Mouse (Mus musculus) liver, embryonic 15.5 days (tissue): Measurements from ENCODE around the gene Cldn1. TPM values are rescaled to one million over a fixed set of nuclear protein-coding genes. Genes with fewer than 3 reads are reported as not detected.

Experiments
- ATAC-seq: fragments of 200-750 bp; cut with Nextera tagmentation; 2 replicates; pipeline ENCODE4 v1.8.0; 2017; ENCODE audit warnings: moderate number of reproducible peaks, mild to moderate bottlenecking, moderate library complexity; ENCODE audit not compliant: insufficient read depth
- H3K27ac ChIP-seq: fragments of 300-500 bp; sonication (generic); replicated peaks from 2 replicates; pipeline ENCODE4 v1.5.1; 2015; ENCODE audit warnings: mild to moderate bottlenecking, inconsistent platforms
- H3K27me3 ChIP-seq: fragments of 300-500 bp; sonication (generic); 2 replicates; pipeline ENCODE4 v1.6.1; 2015; ENCODE audit warnings: mild to moderate bottlenecking, inconsistent platforms
- H3K36me3 ChIP-seq: fragments of 300-500 bp; sonication (generic); replicated peaks from 2 replicates; pipeline ENCODE4 v1.6.1; 2015; ENCODE audit warnings: moderate library complexity, mild to moderate bottlenecking, inconsistent platforms
- H3K4me1 ChIP-seq: fragments of 300-500 bp; sonication (generic); replicated peaks from 2 replicates; pipeline ENCODE4 v1.6.1; 2015; ENCODE audit warnings: inconsistent platforms
- H3K4me2 ChIP-seq: fragments of 300-500 bp; sonication (generic); 2 replicates; pipeline ENCODE4 v1.6.1; 2015; ENCODE audit warnings: moderate library complexity, mild to moderate bottlenecking, inconsistent platforms
- H3K4me3 ChIP-seq: fragments of 300-500 bp; sonication (generic); replicated peaks from 2 replicates; pipeline ENCODE4 v1.5.1; 2015; ENCODE audit warnings: mild to moderate bottlenecking, inconsistent platforms
- H3K9ac ChIP-seq: fragments of 300-500 bp; sonication (generic); 2 replicates; pipeline ENCODE4 v1.6.1; 2015; ENCODE audit warnings: moderate library complexity, mild to moderate bottlenecking, inconsistent platforms
- H3K9me3 ChIP-seq: fragments of 300-500 bp; sonication (generic); replicated peaks from 2 replicates; pipeline ENCODE4 v1.6.1; 2016; ENCODE audit warnings: inconsistent platforms
- WGBS: fragments of 180-500 bp; shearing (Covaris S2); methylation state at CpG from one replicate; pipeline ENCODE4 v1.1.7; 2015; ENCODE audit warnings: mixed read lengths; ENCODE audit not compliant: insufficient replicate concordance; 5-methylcytosine and 5-hydroxymethylcytosine counted together
- polyA plus RNA-seq: library from polyadenylated mRNA; unstranded; fragments of >200 nt; fragmentation: Nextera tagmentation; extraction: Ambion mirVana; gene quantifications from 2 replicates; pipeline ENCODE4 v1.2.1, GENCODE M21; 2015

The Cldn1 gene
- 67.2 and 83.3 TPM in 2 replicates for polyA plus RNA-seq

DNA sequence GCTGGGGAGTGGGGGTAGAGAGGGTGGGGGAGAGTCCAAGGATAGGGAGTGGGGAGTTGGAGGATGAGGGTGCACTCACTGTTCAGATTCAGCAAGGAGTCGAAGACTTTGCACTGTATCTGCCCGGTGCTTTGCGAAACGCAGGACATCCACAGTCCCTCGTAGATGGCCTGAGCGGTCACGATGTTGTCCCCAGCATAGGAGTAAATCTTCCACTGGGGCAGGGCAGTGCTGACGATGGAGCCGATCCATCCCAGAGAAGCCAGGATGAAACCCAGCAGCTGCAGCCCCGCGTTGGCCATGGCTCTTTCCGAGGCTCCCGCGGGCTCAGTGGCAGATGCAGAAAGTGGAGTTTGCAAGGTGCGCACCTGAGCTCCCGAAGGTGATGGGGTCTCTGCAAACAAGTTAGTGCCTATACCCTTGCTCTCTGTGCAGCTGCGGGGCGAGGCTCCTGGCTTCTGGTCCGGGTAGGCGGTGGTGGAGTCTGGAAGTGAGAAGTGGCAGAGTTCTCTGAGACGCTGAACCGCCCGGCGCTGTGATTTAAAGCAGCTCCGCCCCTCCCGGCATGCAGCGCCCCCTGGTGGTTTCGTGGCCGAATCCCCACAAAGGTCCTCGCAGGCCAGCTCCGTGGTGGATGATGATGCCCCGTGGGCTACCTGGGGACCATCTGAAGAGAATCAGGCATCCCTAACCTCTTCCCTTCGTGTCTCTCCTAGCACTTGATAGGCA is at the start of gene Cldn1:
TSS of gene Cldn1 (minus strand) at position 517 of the 729 bp plus-strand sequence.
- H3K4me2 ChIP-seq, result peak within 1 kb of the TSS; percentile 46
- H3K27ac ChIP-seq, result 0 out of 2 replicates have a peak within 1 kb of the TSS, but pooled peaks have one; percentile 22
- no peaks in the 10 kb centered on the region for H3K36me3 ChIP-seq

DNA sequence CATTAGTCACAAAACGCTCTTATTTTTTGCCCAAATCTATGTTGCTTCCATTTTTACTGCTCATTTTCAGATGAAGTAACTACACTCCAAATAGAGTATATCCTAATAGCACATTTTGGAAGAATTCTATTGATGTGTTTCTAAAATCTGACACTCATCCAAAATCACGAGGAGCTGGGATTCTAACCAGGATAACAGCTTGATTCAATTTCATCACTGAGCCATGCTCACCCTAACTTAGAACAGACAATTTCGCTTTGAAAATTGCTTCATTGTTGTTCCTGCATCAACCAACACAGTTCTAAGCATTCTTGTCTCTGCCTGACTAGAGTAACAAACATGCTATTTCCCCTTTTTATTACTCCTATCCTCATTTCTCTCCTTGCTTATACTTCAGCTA is 47.0 kb upstream of the Cldn1 start:
- no peak for ATAC-seq
- no peak overlapping the region for H3K4me2 ChIP-seq
- 51% methylated on average over 3 of the region's 3 CpGs for WGBS
- H3K27ac ChIP-seq, result no peak overlapping the region
- no peaks in the 10 kb centered on the region for H3K27me3 ChIP-seq
- H3K36me3 ChIP-seq, result no peaks in the 10 kb centered on the region
- H3K4me3 ChIP-seq, result no peak overlapping the region
- H3K9me3 ChIP-seq, result no peaks in the 10 kb centered on the region
- no peaks in the 10 kb centered on the region for H3K4me1 ChIP-seq
- H3K9ac ChIP-seq, result no peak overlapping the region

More for the DNA sequence above, at the start of gene Cldn1:
- 5% methylated on average over 33 of the region's 33 CpGs for WGBS
- no peaks in the 10 kb centered on the region for H3K27me3 ChIP-seq
- ATAC-seq, result peak; percentile 40
- no peaks in the 10 kb centered on the region for H3K4me1 ChIP-seq
- no peaks in the 10 kb centered on the region for H3K9me3 ChIP-seq
- peak within 1 kb of the TSS; percentile 56 for H3K4me3 ChIP-seq
- peak within 1 kb of the TSS; percentile 31 for H3K9ac ChIP-seq

DNA sequence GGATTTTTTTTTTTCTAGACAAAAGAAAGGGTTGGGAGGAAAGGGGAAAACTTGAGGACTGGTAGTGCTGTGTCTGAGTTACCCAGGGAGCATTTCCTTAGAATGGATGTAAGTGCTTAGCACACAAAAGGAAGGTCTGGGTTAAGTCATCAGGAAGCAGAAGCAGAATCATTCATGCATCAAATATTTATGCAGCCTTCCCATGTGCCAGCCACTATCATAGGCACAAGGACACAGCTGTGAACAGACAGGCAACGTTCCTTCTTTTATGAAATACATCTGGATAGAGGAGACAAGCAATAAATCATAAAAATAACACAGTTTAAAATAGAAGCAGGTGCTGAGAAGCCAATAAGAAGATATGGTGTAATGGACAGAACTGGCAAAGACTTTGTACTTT is 32.4 kb upstream of the Cldn1 start:
- Histone ChIP-seq H3K36me3 (no peaks in the 10 kb centered on the region), H3K9ac (no peak overlapping the region), H3K4me3 (no peak overlapping the region), H3K27ac (no peak overlapping the region), H3K9me3 (no peaks in the 10 kb centered on the region), H3K27me3 (no peaks in the 10 kb centered on the region), H3K4me2 (no peak overlapping the region), H3K4me1 (no peaks in the 10 kb centered on the region)
- WGBS, result 30% methylated on average over 1 of the region's 1 CpGs
- ATAC-seq, result no peak

DNA sequence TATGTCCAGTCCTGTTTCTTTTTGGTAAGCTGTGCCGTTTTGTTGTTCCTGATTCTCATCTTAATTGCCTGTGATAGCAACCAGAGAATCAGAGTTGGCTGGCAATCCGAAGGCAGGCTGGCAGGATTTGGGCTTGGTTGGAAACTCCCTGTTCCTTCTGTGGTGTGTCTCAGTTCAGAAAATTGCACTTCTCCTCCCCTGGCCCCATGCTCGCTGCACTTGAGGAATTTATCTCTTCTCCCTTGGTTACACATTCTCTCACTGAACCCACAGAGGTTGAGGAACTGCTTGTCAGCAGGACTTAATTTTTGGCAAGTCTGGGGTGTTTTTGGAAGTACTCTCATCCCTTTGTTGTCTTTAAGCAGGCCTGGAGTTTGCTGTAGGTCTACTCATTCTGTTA is 29.3 kb upstream of the Cldn1 start:
- 37% methylated on average over 3 of the region's 3 CpGs for WGBS
- no peak overlapping the region for H3K27ac ChIP-seq
- ATAC-seq, result no peak
- H3K27me3 ChIP-seq, result no peaks in the 10 kb centered on the region
- H3K9me3 ChIP-seq, result no peaks in the 10 kb centered on the region
- H3K4me1 ChIP-seq, result no peaks in the 10 kb centered on the region
- H3K9ac ChIP-seq, result no peak overlapping the region
- H3K4me3 ChIP-seq, result no peak overlapping the region
- H3K4me2 ChIP-seq, result no peak overlapping the region
- no peaks in the 10 kb centered on the region for H3K36me3 ChIP-seq

DNA sequence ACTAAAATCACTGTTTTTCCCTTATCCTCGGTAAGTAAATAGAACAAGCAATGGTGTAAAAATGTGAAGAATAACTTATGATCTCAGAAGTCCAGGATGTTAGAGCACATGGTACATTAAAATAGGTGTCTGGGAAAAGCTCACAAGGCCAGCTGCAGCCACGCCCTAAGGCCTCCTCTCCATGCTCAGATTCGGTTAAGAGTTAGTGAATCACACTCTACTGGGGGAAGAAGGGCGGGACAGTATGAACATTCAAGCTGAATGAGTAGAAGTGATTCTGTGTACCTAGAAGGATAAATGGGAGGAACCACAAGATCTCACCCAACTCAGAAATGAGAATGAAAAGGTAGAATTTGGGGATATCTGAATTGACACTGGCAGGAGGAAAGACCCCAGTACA is 28.9 kb upstream of the Cldn1 start:
- no peak overlapping the region for H3K4me2 ChIP-seq
- 51% methylated on average over 4 of the region's 4 CpGs for whole genome bisulfite sequencing
- no peak overlapping the region for H3K9ac ChIP-seq
- H3K36me3 ChIP-seq, result no peaks in the 10 kb centered on the region
- H3K27me3 ChIP-seq, result no peaks in the 10 kb centered on the region
- H3K4me3 ChIP-seq, result no peak overlapping the region
- H3K27ac ChIP-seq, result no peak overlapping the region
- H3K4me1 ChIP-seq, result no peaks in the 10 kb centered on the region
- no peaks in the 10 kb centered on the region for H3K9me3 ChIP-seq
- ATAC-seq, result no peak

DNA sequence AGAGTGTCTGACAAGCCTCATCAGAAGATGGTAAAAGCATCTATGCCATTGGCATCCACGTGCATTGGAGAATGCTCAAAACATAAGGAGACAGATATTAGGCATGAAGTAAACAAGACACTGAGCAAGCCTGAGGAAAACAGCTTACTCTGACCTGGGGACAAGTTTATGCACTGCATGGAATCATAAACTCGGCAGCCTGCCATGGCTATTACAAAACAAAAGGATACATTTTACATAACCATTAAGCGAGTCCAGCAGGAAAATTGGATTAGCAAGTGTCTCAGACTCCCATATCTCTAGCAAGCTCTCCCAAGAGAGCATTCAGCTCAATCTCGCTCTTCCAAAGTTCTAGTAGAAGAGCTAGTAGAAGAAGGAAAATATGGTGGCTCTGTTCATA is 19.3 kb upstream of the Cldn1 start:
- H3K9ac ChIP-seq, result no peak overlapping the region
- no peaks in the 10 kb centered on the region for H3K36me3 ChIP-seq
- no peak overlapping the region for H3K27ac ChIP-seq
- no peaks in the 10 kb centered on the region for H3K27me3 ChIP-seq
- no peak overlapping the region for H3K4me2 ChIP-seq
- H3K9me3 ChIP-seq, result no peaks in the 10 kb centered on the region
- no peak for ATAC-seq
- no peak overlapping the region for H3K4me3 ChIP-seq
- no peaks in the 10 kb centered on the region for H3K4me1 ChIP-seq
- WGBS, result 53% methylated on average over 4 of the region's 4 CpGs

DNA sequence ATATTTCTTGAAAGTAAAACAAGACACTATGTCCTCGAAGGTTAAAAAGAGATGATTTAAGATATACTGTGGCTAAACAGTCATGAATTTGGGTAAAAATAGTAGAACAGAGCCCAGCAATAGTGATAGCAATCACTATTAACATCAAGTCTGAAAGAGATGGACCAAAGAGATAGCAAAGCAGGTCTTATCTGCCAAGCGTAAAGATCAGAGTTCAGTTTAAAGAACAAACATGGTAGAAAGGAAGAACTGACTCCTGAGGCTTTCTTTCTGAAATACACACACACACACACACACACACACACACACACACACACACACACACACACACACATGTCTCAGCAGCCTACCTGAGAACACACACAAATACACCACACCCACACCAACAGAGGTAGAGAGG is 14.5 kb upstream of the Cldn1 start:
- Histone ChIP-seq H3K36me3 (no peaks in the 10 kb centered on the region), H3K4me1 (no peaks in the 10 kb centered on the region; the same call in 1 of the 2 replicates), H3K27ac (no peak overlapping the region), H3K4me2 (no peak overlapping the region), H3K4me3 (no peak overlapping the region), H3K9ac (no peak overlapping the region), H3K27me3 (no peaks in the 10 kb centered on the region), H3K9me3 (no peaks in the 10 kb centered on the region)
- no peak for ATAC-seq
- WGBS, result 50% methylated on average over 2 of the region's 2 CpGs

DNA sequence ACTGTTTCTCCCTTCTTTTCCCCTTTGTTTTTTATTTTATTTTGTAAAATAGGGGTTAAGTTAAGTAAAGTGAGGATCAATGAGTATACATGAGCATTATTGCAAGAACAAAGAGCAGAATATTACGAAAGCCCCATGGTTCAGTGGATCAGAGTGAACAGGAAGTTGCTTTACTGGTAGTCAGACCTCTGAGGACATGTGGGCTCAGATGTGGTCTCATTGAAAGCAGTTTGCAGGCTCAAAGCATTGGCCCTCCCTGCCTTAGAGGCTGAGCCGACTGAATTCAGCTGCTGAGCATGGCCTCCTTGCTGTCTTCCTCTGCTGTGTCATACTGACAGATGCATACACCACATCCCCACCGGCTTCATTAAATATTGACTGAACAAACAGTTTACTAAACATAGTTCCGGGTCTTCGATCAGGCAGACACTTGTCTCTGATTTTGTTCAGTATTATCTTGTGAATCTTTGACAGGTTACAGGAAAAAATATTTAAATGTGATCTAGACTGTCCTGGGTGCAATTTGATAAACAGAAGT is 12.5 kb upstream of the Cldn1 start:
- H3K4me2 ChIP-seq, result no peak overlapping the region
- no peaks in the 10 kb centered on the region for H3K27me3 ChIP-seq
- H3K36me3 ChIP-seq, result no peaks in the 10 kb centered on the region
- peak overlapping the region; percentile 51; the same call in 1 of the 2 replicates for H3K27ac ChIP-seq
- H3K4me3 ChIP-seq, result no peak overlapping the region
- no peak overlapping the region for H3K9ac ChIP-seq
- no peaks in the 10 kb centered on the region for H3K9me3 ChIP-seq
- ATAC-seq, result peak; percentile 47; the same call in 1 of the 2 replicates
- no peaks in the 10 kb centered on the region; the same call in 1 of the 2 replicates for H3K4me1 ChIP-seq
- WGBS, result 37% methylated on average over 5 of the region's 5 CpGs

DNA sequence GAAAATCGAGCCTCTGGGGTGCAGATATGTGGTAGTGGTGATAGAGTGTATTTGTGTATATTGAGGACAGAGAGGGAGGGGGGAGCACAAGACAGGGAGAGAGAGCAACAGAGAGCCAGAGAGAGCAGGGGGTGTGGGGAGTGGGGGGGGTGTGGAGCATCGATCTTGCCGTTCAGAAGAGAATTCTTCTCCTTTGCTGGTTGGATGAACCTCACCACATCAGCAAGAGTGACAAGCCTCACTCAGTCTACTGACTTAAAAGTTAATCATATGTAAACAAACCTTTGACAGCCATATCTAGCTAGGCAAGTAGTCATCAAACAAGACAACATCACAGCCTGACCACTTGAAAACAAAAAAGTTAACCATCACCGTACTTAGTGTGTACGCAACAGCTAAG is 5.5 kb upstream of the Cldn1 start:
- Histone ChIP-seq H3K9me3 (no peaks in the 10 kb centered on the region), H3K27me3 (no peaks in the 10 kb centered on the region), H3K4me3 (no peak overlapping the region), H3K4me2 (no peak overlapping the region), H3K9ac (no peak overlapping the region), H3K4me1 (0 out of 2 replicates have a peak, but pooled peaks cover 2% of the 10 kb centered on the region), H3K27ac (no peak overlapping the region), H3K36me3 (no peaks in the 10 kb centered on the region)
- peak; percentile 87 for ATAC-seq
- WGBS, result 60% methylated on average over 5 of the region's 5 CpGs

DNA sequence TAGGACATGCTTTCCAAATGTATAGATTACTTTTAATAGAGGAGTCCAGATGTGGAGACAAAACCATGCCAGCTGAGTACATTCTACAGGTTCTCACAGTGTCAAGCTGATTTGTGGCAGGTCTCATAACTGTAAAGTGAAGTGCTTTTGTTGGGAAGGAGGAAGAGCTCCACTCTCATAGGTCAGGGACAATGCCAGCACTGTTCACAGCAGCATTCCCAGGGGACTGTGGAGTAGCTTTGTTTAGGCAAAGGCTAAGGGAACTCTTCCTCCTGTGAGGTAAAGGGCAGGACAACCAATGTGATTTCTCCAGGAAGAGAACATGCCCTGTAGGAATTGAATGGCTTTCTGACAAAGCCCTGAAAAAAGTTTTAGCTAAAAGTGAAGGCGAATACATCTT is 1.5 kb downstream of the Cldn1 start:
- Histone ChIP-seq H3K4me2 (peak overlapping the region; percentile 36), H3K36me3 (no peaks in the 10 kb centered on the region), H3K4me3 (peak overlapping the region; percentile 56), H3K9me3 (no peaks in the 10 kb centered on the region), H3K9ac (0 out of 2 replicates have a peak overlapping the region, but pooled peaks have one; percentile 31), H3K4me1 (no peaks in the 10 kb centered on the region), H3K27me3 (no peaks in the 10 kb centered on the region), H3K27ac (peak overlapping the region; percentile 41; the same call in 1 of the 2 replicates)
- 73% methylated on average over 1 of the region's 1 CpGs for WGBS
- ATAC-seq, result no peak

DNA sequence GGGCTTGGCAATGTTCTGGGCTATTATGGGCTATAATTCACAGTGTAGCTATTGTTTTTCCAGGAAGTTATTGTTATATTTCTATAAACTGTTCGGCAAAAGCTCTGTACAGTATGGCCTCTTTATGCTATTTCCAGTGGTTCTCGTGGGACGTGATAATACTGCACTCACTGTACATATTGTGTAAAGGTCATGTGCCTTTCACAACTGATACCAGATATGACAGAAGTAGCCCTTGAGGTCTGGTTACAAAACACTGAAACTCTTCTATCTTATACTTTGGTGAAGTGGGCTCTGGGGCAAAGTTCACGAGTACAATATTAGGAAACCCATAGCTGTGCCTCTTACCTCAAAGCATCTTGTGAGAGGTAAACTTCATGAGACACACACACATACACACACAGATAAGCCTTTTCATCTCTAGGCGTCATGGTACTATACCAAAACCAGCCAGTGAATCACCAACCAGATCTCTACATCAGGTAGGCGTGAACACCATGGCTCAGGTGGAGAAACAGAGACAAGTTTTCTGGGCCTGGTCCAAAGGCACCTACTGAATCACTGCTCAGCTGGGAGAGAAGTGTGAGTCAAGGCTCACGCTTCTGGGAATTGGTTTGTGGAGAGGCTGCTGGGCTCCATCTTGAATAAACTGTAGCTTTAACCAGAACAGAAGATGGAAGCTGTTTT is 2.5 kb downstream of the Cldn1 start:
- peak; percentile 41 for ATAC-seq
- peak overlapping the region; percentile 43 for H3K4me2 ChIP-seq
- WGBS, result 51% methylated on average over 7 of the region's 7 CpGs

More for the DNA sequence above, 2.5 kb downstream of the Cldn1 start:
- Histone ChIP-seq H3K4me3 (peak overlapping the region; percentile 9), H3K9me3 (no peaks in the 10 kb centered on the region), H3K9ac (no peak overlapping the region), H3K27ac (peak overlapping the region; percentile 72), H3K4me1 (no peaks in the 10 kb centered on the region), H3K36me3 (no peaks in the 10 kb centered on the region), H3K27me3 (no peaks in the 10 kb centered on the region)
